Comparison of ENCODE assay signal across 8 mouse cellular contexts in the genomic region with DNA sequence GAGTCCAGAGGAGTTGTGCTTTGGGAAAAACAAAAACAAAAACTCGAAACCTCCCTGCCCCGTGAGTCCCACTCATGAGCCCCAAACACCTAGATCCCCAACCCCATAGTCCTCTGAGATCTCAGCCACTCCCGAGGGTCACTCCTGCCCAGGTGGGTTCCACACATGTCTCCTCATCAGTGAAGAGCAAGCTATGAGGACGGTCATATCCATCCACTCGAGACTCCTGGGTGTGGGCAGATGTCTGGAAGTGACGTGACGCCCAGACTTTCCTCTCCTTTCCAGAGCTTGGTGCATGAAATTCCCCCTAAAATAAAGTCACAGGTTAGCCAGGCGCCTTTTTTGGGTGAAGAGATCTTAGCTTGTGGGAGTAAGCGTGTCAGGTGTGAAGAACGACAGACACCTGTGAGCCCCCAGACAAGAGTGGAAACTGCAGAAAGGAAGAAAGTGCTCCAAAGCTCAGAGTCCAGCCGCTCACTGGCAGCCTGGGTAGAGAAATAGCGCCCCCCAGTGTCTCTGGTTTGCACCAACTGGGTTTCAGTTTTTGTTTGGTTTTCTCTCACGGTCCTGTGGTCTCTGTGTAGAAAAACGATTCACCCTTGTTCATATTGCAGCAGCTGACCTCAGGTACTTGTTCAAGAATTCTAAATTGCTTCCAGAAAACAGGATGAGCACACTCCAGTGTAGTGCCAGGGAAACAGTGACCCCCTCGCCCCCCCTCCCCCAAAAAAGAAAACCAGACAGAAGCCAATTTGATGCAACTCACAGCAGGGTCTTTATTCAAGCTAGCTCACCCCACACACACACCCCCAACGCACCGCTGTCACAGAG.
DNase-seq lines count a peak whose midpoint lies in the region; ATAC-seq lines count a peak whose summit lies in the region.

No protein-coding gene starts in this region.

- no peaks in the 10 kb centered on the region for H3K4me1 ChIP-seq in forebrain, embryonic 13.5 days
- H3K4me1 ChIP-seq in intestine, embryonic 14.5 days (replicated peaks; ENCODE audit: control insufficient read depth, insufficient read depth, low read length) = no peaks in the 10 kb centered on the region; the same call in 1 of the 2 replicates
- no peaks in the 10 kb centered on the region for H3K4me1 ChIP-seq in midbrain, embryonic 12.5 days

- peak; percentile 34 for DNase-seq in A20 (ENCODE audit: low read depth, low spot score)
- peak; percentile 30 for DNase-seq in MEL-GATA-1-ER (ENCODE audit: extremely low read depth, low read depth)
- DNase-seq in intestine, embryonic 14.5 days (ENCODE audit: low spot score) = peak; percentile 80
- DNase-seq in left cerebral cortex, adult 18-20 months (ENCODE audit: low spot score in 2 of 2) = peak; percentile 80 to 81
- DNase-seq in testis, postnatal 10 days (ENCODE audit: low spot score) = peak; percentile 87
- DNase-seq in thymus, postnatal 14 days = no peak

- H3K4me3 ChIP-seq in forebrain, embryonic 13.5 days = no peak overlapping the region
- H3K4me3 ChIP-seq in intestine, embryonic 14.5 days (ENCODE audit: low read depth, low read length) = no peak overlapping the region
- H3K4me3 ChIP-seq in midbrain, embryonic 12.5 days = no peak overlapping the region

- H3K27ac ChIP-seq in forebrain, embryonic 13.5 days = no peak overlapping the region
- H3K27ac ChIP-seq in intestine, embryonic 14.5 days (ENCODE audit: low read depth) = no peak overlapping the region
- H3K27ac ChIP-seq in midbrain, embryonic 12.5 days (replicated peaks) = no peak overlapping the region

- WGBS in forebrain, embryonic 13.5 days = 48% methylated on average over 17 of the region's 17 CpGs
- WGBS in intestine, embryonic 14.5 days = 44% methylated on average over 17 of the region's 17 CpGs
- WGBS in midbrain, embryonic 12.5 days = 51% methylated on average over 17 of the region's 17 CpGs

- H3K36me3 ChIP-seq in forebrain, embryonic 13.5 days (ENCODE audit: poor library complexity, severe bottlenecking) = no peaks in the 10 kb centered on the region
- no peaks in the 10 kb centered on the region for H3K36me3 ChIP-seq in intestine, embryonic 14.5 days (ENCODE audit: control insufficient read depth, insufficient read depth, low read length)
- no peaks in the 10 kb centered on the region for H3K36me3 ChIP-seq in midbrain, embryonic 12.5 days

- no peak overlapping the region for H3K9ac ChIP-seq in forebrain, embryonic 13.5 days
- no peak overlapping the region for H3K9ac ChIP-seq in intestine, embryonic 14.5 days (ENCODE audit: low read length)
- no peak overlapping the region for H3K9ac ChIP-seq in midbrain, embryonic 12.5 days (replicated peaks)

- H3K4me2 ChIP-seq in forebrain, embryonic 13.5 days = no peak overlapping the region
- no peak overlapping the region for H3K4me2 ChIP-seq in intestine, embryonic 14.5 days (ENCODE audit: low read length)
- no peak overlapping the region for H3K4me2 ChIP-seq in midbrain, embryonic 12.5 days (replicated peaks)

- 0 out of 2 replicates have a peak, but pooled peaks have one; percentile 8 for ATAC-seq in forebrain, embryonic 13.5 days
- 0 out of 2 replicates have a peak, but pooled peaks have one; percentile 43 for ATAC-seq in intestine, embryonic 14.5 days (replicated peaks; ENCODE audit: low FRiP score, low TSS enrichment, low read depth)
- ATAC-seq in midbrain, embryonic 12.5 days (ENCODE audit: low FRiP score, low read depth) = peak; percentile 55; the same call in 1 of the 2 replicates

- no peaks in the 10 kb centered on the region for H3K27me3 ChIP-seq in forebrain, embryonic 13.5 days
- no peaks in the 10 kb centered on the region for H3K27me3 ChIP-seq in intestine, embryonic 14.5 days (replicated peaks; ENCODE audit: control insufficient read depth, insufficient read depth, low read length)
- H3K27me3 ChIP-seq in midbrain, embryonic 12.5 days = no peaks in the 10 kb centered on the region

- H3K9me3 ChIP-seq in forebrain, embryonic 13.5 days (replicated peaks) = no peaks in the 10 kb centered on the region
- H3K9me3 ChIP-seq in intestine, embryonic 14.5 days (ENCODE audit: control insufficient read depth, low read length) = no peaks in the 10 kb centered on the region
- no peaks in the 10 kb centered on the region for H3K9me3 ChIP-seq in midbrain, embryonic 12.5 days
